In genomic region chr1:164261553-164261952, GRCm38 (mm10) we compare ENCODE assay signal across 11 mouse cellular contexts. TPM values are rescaled to one million over a fixed set of nuclear protein-coding genes. Genes with fewer than 3 reads are reported as not detected.
DNase-seq lines count a peak whose midpoint lies in the region; TF ChIP-seq lines count a peak whose summit lies in the region.
"Had no signal": no experiment of that assay in that cellular context is flagged by ENCODE, and none has a peak within 500 bp of the region (broad histone marks: within the 10 kb centered on the region; RNA-seq: fewer than 3 reads in every experiment).

No protein-coding gene starts in this region.

- no peak for TF ChIP-seq CTCF in layer of hippocampus, adult 2 months (conservative IDR thresholded peaks at IDR 0.05)

- peak overlapping the region; percentile 56 for H3K27ac ChIP-seq in layer of hippocampus, adult 2 months
- H3K27ac ChIP-seq: hindbrain, embryonic 14.5 days; liver, embryonic 15.5 days had no signal

- no peak overlapping the region for H3K4me3 ChIP-seq in layer of hippocampus, adult 2 months
- H3K4me3 ChIP-seq: erythroblast, embryonic 14.5 days; liver, embryonic 15.5 days had no signal

- peak; percentile 78 to 91 for DNase-seq in adrenal gland, adult (ENCODE audit: inconsistent age in 2 of 2, low spot score in 1 of 2)
- DNase-seq in adrenal gland, postnatal 4 days (ENCODE audit: low spot score in 2 of 2), result no peak
- peak in 1 of 2 experiments; percentile 61 for DNase-seq in layer of hippocampus, adult 2 months (ENCODE audit: low spot score in 2 of 2)
- no peak for DNase-seq in layer of hippocampus, postnatal 36 days
- peak; percentile 97 for DNase-seq in fibroblast of lung, adult 2 months (ENCODE audit: low read depth)
- DNase-seq in lung, postnatal 25 days (ENCODE audit: low spot score), result peak; percentile 16
- no peak for DNase-seq in thymus, postnatal 14 days
- no peak for DNase-seq in cerebellum, postnatal 10 days

RNA-seq across cellular contexts. Expression of gene Slc19a2, which starts 12.7 kb away (rescaled TPM):
- total RNA-seq in adrenal gland, postnatal 4 days (2021), result 10 to 100 TPM; 19.5 to 22.2 TPM
- 10 to 100 TPM; 10.1 to 15.3 TPM for total RNA-seq in layer of hippocampus, adult 2 months (2021)
- total RNA-seq in layer of hippocampus, postnatal 36 days (2021), result 10 to 100 TPM; 12.8 to 15.6 TPM

RNA-seq across cellular contexts. Expression of gene Ccdc181, which starts 13.8 kb away (rescaled TPM):
- 10 to 100 TPM; 11.0 to 14.1 TPM for total RNA-seq in adrenal gland, postnatal 4 days (2021)
- total RNA-seq in layer of hippocampus, adult 2 months (2021), result 10 to 100 TPM; 21.7 to 24.8 TPM
- total RNA-seq in layer of hippocampus, postnatal 36 days (2021), result 10 to 100 TPM; 21.1 to 21.8 TPM

RNA-seq across cellular contexts. Expression of gene Nme7, which starts 42.4 kb away (rescaled TPM):
- 10 to 100 TPM; 23.3 to 24.5 TPM for total RNA-seq in adrenal gland, postnatal 4 days (2021)
- total RNA-seq in layer of hippocampus, adult 2 months (2021), result 10 to 100 TPM; 24.0 to 31.5 TPM
- total RNA-seq in layer of hippocampus, postnatal 36 days (2021), result 10 to 100 TPM; 24.6 to 26.1 TPM

RNA-seq across cellular contexts. Expression of gene Blzf1, which starts 45.7 kb away (rescaled TPM):
- total RNA-seq in adrenal gland, postnatal 4 days (2021), result 10 to 100 TPM; 28.9 to 29.7 TPM
- 10 to 100 TPM; 23.2 to 26.8 TPM for total RNA-seq in layer of hippocampus, adult 2 months (2021)
- total RNA-seq in layer of hippocampus, postnatal 36 days (2021), result 10 to 100 TPM; 23.0 to 23.4 TPM

Comparison
In these comparisons a context has a peak if more than half of its experiments do, and no peak if none do; other contexts are left out.
1. DNase-seq: peak in adrenal gland, adult (2 of 2), fibroblast of lung, adult 2 months (single experiment) and lung, postnatal 25 days (single experiment); none in adrenal gland, postnatal 4 days (0 of 2), layer of hippocampus, postnatal 36 days (0 of 2), thymus, postnatal 14 days (single experiment) and cerebellum, postnatal 10 days (0 of 2).